Comparison of ENCODE assay signal across 30 mouse cellular contexts in the genomic region with DNA sequence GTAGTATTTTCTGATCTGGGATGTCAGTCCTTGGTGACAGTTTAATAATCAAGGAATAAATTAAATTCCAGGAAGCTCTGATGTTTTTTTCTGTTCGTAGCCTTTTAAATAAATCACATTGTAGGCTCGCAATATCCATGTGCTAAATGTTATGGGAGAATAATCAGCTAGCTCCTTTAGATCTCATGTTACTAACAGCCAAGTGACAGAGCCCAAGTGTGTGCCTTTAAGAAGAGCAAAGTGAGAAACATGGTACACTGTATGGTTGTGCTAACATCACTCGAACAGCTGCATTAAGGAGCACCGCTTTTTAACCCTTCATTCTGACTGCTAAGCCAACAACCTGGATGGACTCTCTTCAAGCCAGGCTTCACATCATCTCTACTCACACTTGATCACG.
DNase-seq lines count a peak whose midpoint lies in the region; ATAC-seq lines count a peak whose summit lies in the region.
"Had no signal": no experiment of that assay in that cellular context is flagged by ENCODE, and none has a peak within 500 bp of the region (broad histone marks: within the 10 kb centered on the region; RNA-seq: fewer than 3 reads in every experiment).

No protein-coding gene starts in this region.

- H3K27ac ChIP-seq in embryonic facial prominence, embryonic 11.5 days (replicated peaks; ENCODE audit: low read depth, low read length), result no peak overlapping the region
- no peak overlapping the region for H3K27ac ChIP-seq in embryonic facial prominence, embryonic 10.5 days (replicated peaks)
- no peak overlapping the region for H3K27ac ChIP-seq in kidney, embryonic 15.5 days
- no peak overlapping the region for H3K27ac ChIP-seq in neural tube, embryonic 14.5 days (ENCODE audit: low read depth, low read length)
- H3K27ac ChIP-seq: embryonic facial prominence, embryonic 12.5 days; forebrain, embryonic 12.5 days; heart, adult 2 months; heart, embryonic 13.5 days; hindbrain, embryonic 10.5 days; hindbrain, embryonic 15.5 days; intestine, embryonic 15.5 days; liver, embryonic 12.5 days had no signal

- WGBS in embryonic facial prominence, embryonic 11.5 days, result 54% methylated on average over 5 of the region's 5 CpGs
- WGBS in embryonic facial prominence, embryonic 10.5 days, result 76% methylated on average over 5 of the region's 5 CpGs
- 31% methylated on average over 5 of the region's 5 CpGs for WGBS in kidney, embryonic 15.5 days
- 56% methylated on average over 5 of the region's 5 CpGs for WGBS in neural tube, embryonic 14.5 days

- H3K9me3 ChIP-seq in embryonic facial prominence, embryonic 11.5 days (replicated peaks; ENCODE audit: control insufficient read depth, low read length), result no peaks in the 10 kb centered on the region
- H3K9me3 ChIP-seq in embryonic facial prominence, embryonic 10.5 days, result no peaks in the 10 kb centered on the region
- H3K9me3 ChIP-seq in kidney, embryonic 15.5 days (replicated peaks), result no peaks in the 10 kb centered on the region
- H3K9me3 ChIP-seq in neural tube, embryonic 14.5 days (ENCODE audit: control insufficient read depth, low read length), result no peaks in the 10 kb centered on the region
- H3K9me3 ChIP-seq: embryonic facial prominence, embryonic 12.5 days; forebrain, embryonic 12.5 days; heart, embryonic 13.5 days; hindbrain, embryonic 10.5 days; hindbrain, embryonic 15.5 days; intestine, embryonic 15.5 days; limb, embryonic 12.5 days; liver, embryonic 12.5 days had no signal

- DNase-seq in embryonic facial prominence, embryonic 11.5 days (ENCODE audit: low spot score), result peak; percentile 8
- no peak for DNase-seq in embryonic facial prominence, embryonic 10.5 days (ENCODE audit: low spot score)
- no peak for DNase-seq in kidney, postnatal 4 days
- DNase-seq in neural tube, embryonic 10.5 days (ENCODE audit: extremely low spot score, low spot score), result no peak
- no peak for DNase-seq in ovary, adult 18-20 months (ENCODE audit: low spot score)
- no peak for DNase-seq in spleen, postnatal 36 days (ENCODE audit: low spot score in 2 of 2)
- DNase-seq: adrenal gland, adult 2 months; cerebellum, adult 8-10 months; heart, adult 2 months; heart, postnatal 10 days; kidney, adult 8-10 months; kidney, postnatal 36 days; liver, postnatal 0 days; lung, postnatal 36 days; midbrain, embryonic 14.5 days; right cerebral cortex, adult 18-20 months; thymus, adult 2 months; thymus, postnatal 36 days had no signal

- no peaks in the 10 kb centered on the region for H3K27me3 ChIP-seq in embryonic facial prominence, embryonic 11.5 days (ENCODE audit: control insufficient read depth, insufficient read depth, low read length)
- H3K27me3 ChIP-seq in embryonic facial prominence, embryonic 10.5 days (replicated peaks; ENCODE audit: low read depth, poor library complexity, severe bottlenecking), result no peaks in the 10 kb centered on the region
- H3K27me3 ChIP-seq in kidney, embryonic 15.5 days, result no peaks in the 10 kb centered on the region
- H3K27me3 ChIP-seq in neural tube, embryonic 14.5 days (ENCODE audit: control insufficient read depth, insufficient read depth, low read length), result no peaks in the 10 kb centered on the region
- H3K27me3 ChIP-seq: CH12.LX; embryonic facial prominence, embryonic 12.5 days; heart, embryonic 13.5 days; hindbrain, embryonic 15.5 days; intestine, embryonic 15.5 days; limb, embryonic 12.5 days; liver, embryonic 12.5 days had no signal

- no peak overlapping the region for H3K4me2 ChIP-seq in embryonic facial prominence, embryonic 11.5 days (ENCODE audit: low read depth, low read length)
- H3K4me2 ChIP-seq in kidney, embryonic 15.5 days, result no peak overlapping the region
- H3K4me2 ChIP-seq in neural tube, embryonic 14.5 days (ENCODE audit: low read depth, low read length), result no peak overlapping the region
- H3K4me2 ChIP-seq: forebrain, embryonic 12.5 days; heart, embryonic 13.5 days; hindbrain, embryonic 15.5 days; intestine, embryonic 15.5 days; liver, embryonic 12.5 days had no signal

- H3K4me1 ChIP-seq in embryonic facial prominence, embryonic 11.5 days (ENCODE audit: control insufficient read depth, insufficient read depth, low read length), result no peaks in the 10 kb centered on the region; the same call in 1 of the 2 replicates
- H3K4me1 ChIP-seq in embryonic facial prominence, embryonic 10.5 days, result peaks cover 28% of the 10 kb centered on the region
- peaks cover 11% of the 10 kb centered on the region; the same call in 1 of the 2 replicates for H3K4me1 ChIP-seq in kidney, embryonic 15.5 days
- no peaks in the 10 kb centered on the region for H3K4me1 ChIP-seq in neural tube, embryonic 14.5 days (ENCODE audit: control insufficient read depth, insufficient read depth, low read length)
- H3K4me1 ChIP-seq: intestine, embryonic 15.5 days had no signal

- H3K36me3 ChIP-seq in embryonic facial prominence, embryonic 11.5 days (replicated peaks; ENCODE audit: control insufficient read depth, insufficient read depth, low read depth, low read length), result no peaks in the 10 kb centered on the region
- H3K36me3 ChIP-seq in embryonic facial prominence, embryonic 10.5 days (replicated peaks), result no peaks in the 10 kb centered on the region
- H3K36me3 ChIP-seq in kidney, embryonic 15.5 days, result no peaks in the 10 kb centered on the region
- H3K36me3 ChIP-seq in neural tube, embryonic 14.5 days (ENCODE audit: control insufficient read depth, insufficient read depth, low read length), result no peaks in the 10 kb centered on the region
- H3K36me3 ChIP-seq: embryonic facial prominence, embryonic 12.5 days; forebrain, embryonic 12.5 days; heart, embryonic 13.5 days; hindbrain, embryonic 10.5 days; hindbrain, embryonic 15.5 days; intestine, embryonic 15.5 days; limb, embryonic 12.5 days; liver, embryonic 12.5 days had no signal

- ATAC-seq in embryonic facial prominence, embryonic 11.5 days (replicated peaks; ENCODE audit: insufficient number of reproducible peaks, low FRiP score, low TSS enrichment, low read depth), result no peak
- peak; percentile 66 for ATAC-seq in kidney, embryonic 15.5 days (replicated peaks; ENCODE audit: low FRiP score)
- ATAC-seq in neural tube, embryonic 14.5 days (ENCODE audit: low read depth), result peak; percentile 35; the same call in 1 of the 2 replicates
- ATAC-seq: activated CD4-positive, CD25-positive, alpha-beta regulatory T cell, adult 4 months; intestine, embryonic 15.5 days; liver, embryonic 12.5 days; liver, postnatal 0 days had no signal

- no peak overlapping the region for H3K4me3 ChIP-seq in embryonic facial prominence, embryonic 11.5 days (ENCODE audit: low read depth, low read length)
- no peak overlapping the region for H3K4me3 ChIP-seq in embryonic facial prominence, embryonic 10.5 days
- no peak overlapping the region for H3K4me3 ChIP-seq in kidney, embryonic 15.5 days (replicated peaks)
- H3K4me3 ChIP-seq in neural tube, embryonic 14.5 days (ENCODE audit: low read depth, low read length), result no peak overlapping the region
- H3K4me3 ChIP-seq: embryonic facial prominence, embryonic 12.5 days; forebrain, embryonic 12.5 days; heart, adult 2 months; heart, embryonic 13.5 days; hindbrain, embryonic 10.5 days; hindbrain, embryonic 15.5 days; intestine, embryonic 15.5 days; limb, embryonic 12.5 days; liver, embryonic 12.5 days had no signal

- no peak overlapping the region for H3K9ac ChIP-seq in embryonic facial prominence, embryonic 11.5 days (replicated peaks; ENCODE audit: low read length)
- H3K9ac ChIP-seq in kidney, embryonic 15.5 days, result no peak overlapping the region
- H3K9ac ChIP-seq in neural tube, embryonic 14.5 days (replicated peaks; ENCODE audit: low read depth, low read length), result no peak overlapping the region
- H3K9ac ChIP-seq: embryonic facial prominence, embryonic 12.5 days; forebrain, embryonic 12.5 days; heart, embryonic 13.5 days; hindbrain, embryonic 15.5 days; intestine, embryonic 15.5 days; limb, embryonic 12.5 days; liver, embryonic 12.5 days; liver, postnatal 0 days had no signal
